Mouse (Mus musculus): ENCODE results near the gene Mcm8.
A peak's percentile ranks its signal among the peaks of the same experiment; 100 is the strongest.

Gene Mcm8

DNA sequence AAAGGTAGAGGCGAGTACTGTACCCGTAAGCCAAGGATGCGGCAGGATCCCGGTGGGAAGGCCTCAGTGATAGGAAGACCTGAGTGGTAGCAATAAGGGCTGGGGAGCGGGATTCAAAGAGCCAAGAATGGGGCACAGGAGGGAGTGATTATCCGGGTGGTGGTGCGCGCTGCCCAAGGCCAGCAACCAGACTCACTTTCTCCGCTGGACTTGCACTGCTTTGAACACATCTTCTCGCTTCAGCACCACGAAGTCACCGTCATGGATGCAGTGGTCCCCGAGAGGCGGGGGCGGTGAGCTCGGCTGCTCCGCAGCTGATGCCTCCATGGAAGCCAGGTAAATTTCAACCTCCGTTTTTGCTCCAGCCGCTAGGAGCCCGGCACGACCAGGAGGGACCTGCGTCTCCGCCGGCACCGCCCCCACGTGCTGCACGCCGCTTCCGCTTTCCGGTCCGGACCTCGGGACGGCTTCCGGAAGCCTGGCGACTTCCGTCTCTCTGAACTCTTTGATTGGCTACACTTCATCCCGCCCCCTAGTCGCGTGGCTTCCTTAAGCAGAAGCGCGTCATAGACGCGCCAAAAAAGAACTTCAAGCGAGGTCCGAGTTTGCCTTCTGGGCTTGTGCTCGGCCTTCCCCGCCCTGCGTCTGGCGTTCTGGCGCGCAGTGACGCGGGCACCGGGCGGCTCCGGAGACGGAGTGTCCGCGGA lies at the start of gene Mcm8, which contains the start of gene Trmt6:
Gene Mcm8 (plus strand): TSS at position 534 of the 707 bp plus-strand sequence.
Gene Trmt6 (minus strand): TSS at position 448 of the 707 bp plus-strand sequence.
- DNase-seq (ENCODE audit: low read depth, low spot score) = peak; percentile 96

DNA sequence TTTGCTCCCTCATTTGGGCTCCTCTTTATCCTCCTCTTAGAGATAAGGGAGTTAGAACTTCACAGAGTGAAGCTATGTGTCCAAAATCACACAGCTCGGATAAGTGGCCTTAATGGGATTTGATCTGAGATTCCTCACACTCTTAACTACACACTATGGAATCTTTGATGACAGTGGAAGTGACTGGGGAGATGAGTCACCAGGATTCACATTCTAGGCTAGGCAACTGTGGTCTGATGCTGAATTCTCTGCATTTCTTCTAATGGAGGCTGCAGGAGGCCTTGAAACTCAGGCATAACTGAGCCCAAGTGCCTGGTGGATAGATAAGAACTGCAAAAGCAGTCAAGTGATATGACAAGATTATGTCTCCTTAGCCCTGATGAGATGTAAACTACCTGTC lies 45.1 kb upstream of the Mcm8 start:
- no peak for DNase-seq (ENCODE audit: low read depth, low spot score)

DNA sequence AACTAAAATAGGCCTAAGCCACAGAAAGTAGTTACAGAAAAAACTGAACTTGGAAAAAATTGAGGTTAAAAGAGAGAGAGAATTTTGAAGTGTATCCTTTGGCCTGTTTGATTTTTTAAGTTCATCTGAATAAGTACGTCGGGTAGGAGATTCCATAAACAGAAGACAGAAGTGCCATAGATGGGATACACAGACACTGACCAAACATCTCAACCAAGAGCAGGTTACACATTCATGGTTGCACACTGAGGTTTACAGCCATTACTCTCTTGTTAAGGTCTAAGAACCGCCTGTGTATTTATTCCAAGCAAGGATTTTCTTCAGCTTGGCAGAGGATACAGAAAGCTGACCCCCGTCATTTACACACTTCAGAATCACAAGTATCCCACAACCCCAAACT lies 35.0 kb upstream of the Mcm8 start, which contains the start of gene Chgb:
Gene Chgb (plus strand): TSS at position 301 of the 400 bp plus-strand sequence.
- DNase-seq (ENCODE audit: low read depth, low spot score) = no peak

DNA sequence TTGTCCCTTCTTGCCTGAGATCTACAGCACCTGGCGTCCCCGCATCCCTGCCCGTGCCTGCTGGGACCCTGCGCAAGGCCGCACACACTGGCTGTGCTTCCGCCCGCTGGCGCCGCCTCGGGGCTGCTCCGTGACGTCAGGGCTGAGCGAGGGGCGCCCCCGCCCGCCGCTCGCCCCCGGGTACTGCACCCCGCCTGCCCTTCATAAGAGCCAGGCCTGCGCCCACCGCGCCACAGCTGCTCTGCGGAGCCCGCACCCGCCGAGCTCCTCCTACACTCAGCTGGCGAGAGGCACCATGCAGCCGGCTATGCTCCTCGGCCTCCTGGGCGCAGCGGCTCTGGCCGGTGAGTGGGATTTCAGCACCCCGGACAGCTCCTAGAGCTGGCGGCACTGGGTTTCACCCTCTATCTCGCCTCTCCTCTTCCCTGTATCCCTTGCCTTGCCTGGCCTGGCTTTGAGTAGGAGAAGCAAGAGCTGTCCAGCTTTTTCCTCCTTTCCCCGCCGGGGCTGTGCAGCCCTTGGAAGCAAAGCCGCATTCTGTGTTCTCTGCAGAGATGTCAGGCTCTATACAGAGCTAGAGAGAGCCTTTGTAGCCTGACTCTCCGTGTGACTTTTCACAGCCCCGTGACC lies 34.4 kb upstream of the Mcm8 start:
- DNase-seq (ENCODE audit: low read depth, low spot score) = peak; percentile 89

DNA sequence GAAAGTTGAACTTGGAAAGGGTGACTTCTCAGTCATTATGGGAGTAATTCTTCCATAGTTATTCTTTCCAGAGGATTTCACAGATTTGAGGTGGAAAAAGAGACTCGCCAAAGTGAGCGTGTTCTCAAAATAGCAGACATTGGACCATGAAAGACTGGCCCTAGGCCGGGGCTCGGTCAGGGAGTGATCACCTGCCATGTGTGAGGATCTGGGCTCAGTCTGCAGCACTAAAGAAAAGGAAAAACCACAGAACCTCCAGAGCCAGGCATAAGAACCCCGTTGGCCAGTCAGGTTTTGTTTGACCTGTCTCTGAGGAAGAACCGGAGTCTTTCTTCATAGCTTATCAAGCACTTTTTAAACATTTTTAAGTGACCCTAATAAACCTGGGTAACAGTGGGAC lies 31.9 kb upstream of the Mcm8 start:
- DNase-seq (ENCODE audit: low read depth, low spot score) = no peak

DNA sequence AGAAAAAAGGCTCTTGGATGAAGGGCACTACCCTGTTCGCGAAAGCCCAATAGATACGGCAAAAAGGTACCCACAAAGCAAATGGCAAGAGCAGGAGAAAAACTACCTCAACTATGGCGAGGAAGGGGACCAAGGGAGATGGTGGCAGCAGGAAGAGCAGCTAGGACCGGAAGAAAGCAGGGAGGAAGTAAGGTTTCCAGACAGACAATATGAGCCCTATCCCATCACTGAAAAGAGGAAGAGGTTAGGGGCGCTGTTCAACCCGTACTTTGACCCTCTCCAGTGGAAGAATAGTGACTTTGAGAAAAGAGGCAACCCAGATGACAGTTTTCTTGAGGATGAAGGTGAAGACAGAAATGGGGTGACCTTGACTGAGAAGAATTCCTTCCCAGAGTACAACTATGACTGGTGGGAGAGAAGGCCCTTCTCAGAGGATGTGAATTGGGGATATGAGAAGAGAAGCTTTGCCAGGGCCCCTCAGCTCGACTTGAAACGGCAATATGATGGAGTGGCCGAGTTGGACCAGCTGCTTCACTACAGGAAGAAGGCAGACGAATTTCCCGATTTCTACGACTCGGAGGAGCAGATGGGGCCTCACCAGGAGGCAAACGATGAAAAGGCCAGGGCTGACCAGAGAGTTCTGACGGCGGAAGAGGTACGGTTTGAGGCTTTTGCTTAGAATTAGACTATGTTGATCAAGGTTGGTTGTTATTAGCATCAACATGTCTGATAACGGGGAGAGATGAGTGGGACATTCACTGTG lies 22.3 kb upstream of the Mcm8 start:
- DNase-seq (ENCODE audit: low read depth, low spot score) = no peak

DNA sequence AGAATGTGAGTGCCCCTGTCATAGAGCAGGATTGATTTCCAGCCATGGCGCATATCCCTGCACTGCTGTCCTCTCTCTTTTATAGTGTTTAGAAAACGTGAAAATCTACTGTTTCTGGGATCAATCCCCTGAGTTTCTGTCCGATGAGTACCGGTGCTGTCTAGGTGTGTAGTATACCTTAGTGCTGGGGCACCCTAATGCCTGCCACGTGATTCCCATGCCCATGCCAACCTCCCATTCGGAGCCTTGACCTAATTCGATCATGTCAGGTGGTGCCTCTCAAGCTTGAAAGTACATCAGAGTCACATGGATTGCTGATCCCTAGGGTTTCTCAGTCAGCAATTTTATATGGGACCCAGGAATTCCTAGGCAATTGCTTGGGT lies 21.7 kb upstream of the Mcm8 start:
- DNase-seq (ENCODE audit: low read depth, low spot score) = no peak

DNA sequence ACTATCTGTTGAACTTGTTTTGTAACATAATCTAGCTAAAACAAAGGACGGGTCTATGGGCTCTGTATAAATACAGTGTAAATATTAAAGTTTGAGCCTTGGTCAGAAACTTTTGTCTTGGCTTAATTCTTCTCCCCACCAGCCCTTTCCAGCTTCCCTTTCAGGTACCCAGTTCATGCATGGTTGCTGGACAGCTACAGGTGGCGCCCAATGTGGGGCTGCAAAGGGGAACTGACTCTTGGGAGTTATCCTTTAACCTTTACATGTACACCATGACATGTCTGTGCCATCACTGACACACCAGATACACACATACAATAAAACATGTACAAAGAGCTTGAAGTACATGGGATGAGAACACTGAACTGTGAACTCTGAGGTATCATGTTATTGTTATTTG lies 13.0 kb upstream of the Mcm8 start:
- no peak for DNase-seq (ENCODE audit: low read depth, low spot score)

DNA sequence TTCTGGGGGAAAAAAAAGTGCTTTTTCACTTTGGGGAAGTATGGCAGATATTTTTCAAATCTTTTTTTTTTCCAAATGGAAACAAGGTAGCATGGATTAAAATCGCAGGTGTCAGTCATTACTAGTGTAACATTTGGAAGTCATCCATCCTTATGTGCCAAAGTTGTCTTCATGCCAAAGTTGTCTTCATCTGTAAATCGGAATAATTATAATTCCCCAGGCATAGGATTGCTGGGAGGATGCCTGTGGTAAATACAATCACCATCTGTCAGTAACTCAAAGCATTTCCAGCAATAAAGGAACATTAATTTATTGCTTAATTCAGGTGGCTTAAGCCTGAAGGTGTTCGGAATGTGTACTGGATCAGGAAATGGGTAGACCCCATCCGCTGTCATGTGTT lies 25.1 kb downstream of the Mcm8 start:
- DNase-seq (ENCODE audit: low read depth, low spot score) = no peak

DNA sequence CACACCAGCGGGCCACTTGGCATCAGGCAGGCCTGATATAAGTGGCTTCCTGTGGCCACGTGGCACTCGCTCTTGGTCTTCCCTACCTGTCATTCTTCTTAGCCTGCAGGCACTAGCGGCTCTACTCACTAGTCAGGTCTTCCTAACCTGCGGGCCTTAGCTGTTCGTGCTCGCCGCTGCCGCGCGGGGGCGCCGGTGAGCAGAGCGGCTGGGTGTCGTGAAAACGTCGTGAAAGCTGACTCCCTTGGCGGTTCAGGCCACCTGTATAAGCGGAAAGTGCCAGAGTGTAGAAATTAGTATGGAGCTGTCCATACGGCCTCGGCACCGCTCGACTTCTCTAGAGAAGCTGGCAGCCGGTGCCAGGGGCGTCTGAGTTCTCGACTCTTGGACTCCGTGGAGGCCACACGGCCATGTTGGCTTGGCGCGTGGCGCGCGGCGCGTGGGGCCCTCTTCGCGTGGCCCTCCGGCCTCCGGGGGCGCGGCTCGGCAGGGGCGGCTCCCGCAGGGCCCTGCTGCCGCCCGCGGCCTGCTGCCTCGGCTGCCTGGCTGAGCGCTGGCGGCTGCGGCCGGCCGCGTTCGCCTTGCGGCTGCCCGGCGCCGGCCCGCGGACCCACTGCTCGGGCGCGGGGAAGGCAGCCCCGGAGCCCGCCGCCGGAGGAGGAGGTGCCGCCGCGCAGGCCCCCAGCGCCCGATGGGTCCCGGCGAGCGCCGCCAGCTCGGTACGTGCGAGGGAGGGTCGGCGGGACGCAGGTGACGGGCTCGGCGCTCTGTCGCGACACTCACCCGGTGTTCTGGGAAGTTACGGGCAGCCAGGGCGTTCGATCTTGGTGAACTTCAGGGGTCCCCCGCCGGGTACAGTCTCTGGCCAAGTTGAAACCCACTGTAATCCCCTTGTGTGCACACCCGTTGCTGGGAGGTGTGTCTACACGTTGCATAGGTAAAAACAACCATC lies 30.7 kb downstream of the Mcm8 start, which contains the start of gene Crls1:
Gene Crls1 (plus strand): TSS at position 260 of the 952 bp plus-strand sequence.
- DNase-seq (ENCODE audit: low read depth, low spot score) = peak; percentile 91

DNA sequence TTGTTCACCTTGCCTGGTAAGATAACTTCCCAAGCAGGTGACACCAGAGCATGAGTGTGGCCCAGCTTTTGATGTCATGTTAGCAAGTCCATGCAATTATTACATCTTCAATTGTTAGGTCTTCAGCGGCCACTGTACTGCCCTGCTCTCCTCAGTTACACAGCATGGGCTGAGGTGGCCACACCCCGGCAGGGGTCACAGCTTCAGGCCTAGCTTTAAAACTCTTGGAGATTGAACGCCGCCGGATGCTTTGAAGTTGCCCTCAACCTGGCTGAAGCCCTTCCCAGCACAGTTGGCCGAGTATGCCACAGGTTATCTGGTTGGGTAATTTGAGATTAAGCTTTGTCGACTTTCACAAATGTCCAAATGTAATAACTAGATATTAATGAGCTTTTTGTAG lies 31.6 kb downstream of the Mcm8 start:
- DNase-seq (ENCODE audit: low read depth, low spot score) = no peak

DNA sequence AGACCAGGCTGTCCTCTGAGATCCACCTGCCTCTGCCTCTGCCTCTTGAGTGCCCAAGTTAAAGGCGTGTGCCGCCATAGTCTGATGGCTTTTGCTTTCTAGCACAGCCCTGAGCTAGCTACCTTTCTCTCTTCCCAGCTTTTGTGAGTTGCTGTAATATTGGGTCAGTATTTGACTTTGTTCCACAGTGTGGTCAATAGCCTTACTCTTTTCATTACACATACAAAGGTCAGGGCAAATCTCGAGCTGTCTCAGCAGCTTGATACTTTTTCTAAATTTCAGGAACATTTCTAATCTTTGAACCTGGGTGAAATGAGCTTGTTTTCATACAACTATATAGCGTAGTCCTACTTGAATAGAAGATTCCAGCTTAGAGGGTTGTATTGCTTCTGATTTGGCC lies 32.4 kb downstream of the Mcm8 start:
- no peak for DNase-seq (ENCODE audit: low read depth, low spot score)

DNA sequence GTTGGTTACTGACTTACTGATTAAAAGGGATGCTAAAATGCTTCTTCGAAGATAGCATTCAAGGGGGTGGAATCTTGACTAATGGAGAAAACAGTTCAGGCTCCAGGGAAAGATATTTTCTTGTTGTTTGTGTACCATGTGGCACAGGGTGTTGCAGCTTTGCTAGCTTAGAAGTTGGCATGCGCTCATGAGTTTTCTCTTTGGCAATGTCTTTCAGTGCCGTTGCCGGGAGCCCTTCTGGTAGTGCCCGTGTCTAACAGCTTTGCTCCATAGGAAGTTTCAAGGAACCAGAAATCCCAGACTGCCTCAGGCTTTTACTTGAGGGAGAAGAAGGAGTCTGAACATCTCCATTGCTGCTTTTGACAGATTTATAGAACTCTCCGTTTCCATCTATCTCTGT lies 33.2 kb downstream of the Mcm8 start:
- DNase-seq (ENCODE audit: low read depth, low spot score) = no peak

DNA sequence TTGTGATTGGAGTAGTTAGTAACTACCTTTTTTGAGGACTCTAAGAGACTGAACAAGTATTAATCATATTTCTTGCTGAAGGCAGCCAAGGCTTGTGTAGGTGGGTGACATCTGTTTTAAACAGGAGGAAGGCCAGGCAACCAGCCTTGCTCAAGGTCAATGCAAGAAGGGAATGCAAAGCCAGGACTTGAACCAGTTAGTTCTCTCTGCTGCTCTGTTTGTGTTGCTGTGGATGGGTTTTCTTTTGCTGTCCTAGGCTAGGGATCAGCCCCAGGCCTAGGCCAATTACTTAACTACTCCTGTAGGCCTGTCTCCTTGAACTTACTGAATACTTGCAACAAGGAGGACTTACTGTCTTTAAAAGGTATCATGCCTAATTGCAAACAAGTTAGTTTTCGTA lies 37.1 kb downstream of the Mcm8 start:
- no peak for DNase-seq (ENCODE audit: low read depth, low spot score)

DNA sequence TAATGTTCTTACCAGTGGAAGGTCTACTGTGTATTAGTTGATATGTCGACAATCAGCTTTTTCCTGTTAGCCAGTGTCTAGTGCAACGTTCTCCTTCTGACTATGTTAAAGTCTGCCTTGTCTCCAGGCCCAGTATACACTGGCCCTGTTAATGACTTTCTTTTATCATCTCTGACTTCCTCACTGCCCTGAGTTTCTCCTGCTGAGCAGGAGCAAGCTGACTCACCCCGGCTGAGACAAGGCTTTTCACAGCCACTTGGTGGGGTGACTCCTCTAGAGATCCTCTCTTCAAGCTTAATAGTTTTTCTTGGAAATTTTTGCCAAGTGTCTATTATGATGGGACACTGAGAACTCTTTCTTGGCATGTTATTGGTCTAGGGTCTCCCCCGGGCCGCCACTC lies 40.4 kb downstream of the Mcm8 start:
- DNase-seq (ENCODE audit: low read depth, low spot score) = no peak

DNA sequence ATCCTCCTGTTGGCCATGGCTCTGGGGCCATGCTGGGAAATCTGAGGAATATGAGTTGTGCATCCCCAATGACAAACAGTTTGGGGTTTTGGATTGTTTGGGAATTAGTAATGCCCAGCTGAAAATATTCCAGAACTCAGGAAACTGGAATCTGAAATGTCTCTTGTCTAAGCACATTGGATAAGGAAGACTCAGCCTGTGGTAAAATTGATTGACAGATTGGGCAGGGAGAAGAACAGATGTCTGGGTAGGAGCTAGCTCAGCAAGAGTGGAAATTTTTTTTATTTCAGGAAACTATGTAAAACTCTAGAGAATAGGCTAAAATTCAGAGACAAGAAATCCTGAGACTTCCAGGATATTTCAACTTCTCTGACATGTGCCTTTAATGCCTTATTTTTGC lies 44.5 kb downstream of the Mcm8 start:
- DNase-seq (ENCODE audit: low read depth, low spot score) = no peak

DNA sequence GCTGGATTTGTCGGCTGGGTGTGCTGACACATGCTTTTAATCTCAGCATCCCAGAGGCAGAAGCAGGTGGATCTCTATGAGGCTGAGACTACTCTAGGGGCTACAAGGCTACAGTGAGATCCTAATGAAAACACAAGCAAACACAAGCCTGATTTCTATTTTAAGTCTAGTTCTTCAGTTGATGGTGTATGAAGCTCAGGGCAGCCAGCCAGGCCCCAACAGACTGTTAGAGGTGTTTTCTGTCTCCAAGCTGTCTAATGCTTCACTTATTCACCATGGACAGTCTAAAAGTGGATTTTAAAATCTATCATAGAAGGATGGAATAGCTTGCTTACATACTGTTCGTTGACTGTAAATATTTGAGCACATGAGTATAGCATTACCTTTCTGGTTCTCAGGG lies 45.5 kb downstream of the Mcm8 start:
- DNase-seq (ENCODE audit: low read depth, low spot score) = no peak

DNA sequence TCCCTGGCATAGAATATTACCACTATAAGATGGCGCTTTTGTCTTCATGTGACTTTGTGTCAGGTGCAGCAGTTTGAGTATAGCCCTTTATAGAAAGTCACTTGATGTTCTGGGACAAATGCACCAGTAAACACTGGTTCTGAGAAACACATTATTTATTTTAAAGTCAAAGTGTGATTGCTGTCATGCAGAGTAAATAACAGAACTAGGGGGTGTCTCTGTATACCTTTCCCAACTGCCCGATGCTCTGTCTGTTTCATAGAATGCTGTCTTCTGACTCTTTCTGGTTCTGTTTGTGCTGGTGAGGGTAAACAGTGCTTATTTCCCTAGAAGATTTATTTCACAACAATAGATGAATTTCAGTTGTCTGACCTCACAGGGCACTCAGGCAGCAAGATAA lies 47.4 kb downstream of the Mcm8 start:
- DNase-seq (ENCODE audit: low read depth, low spot score) = no peak

DNA sequence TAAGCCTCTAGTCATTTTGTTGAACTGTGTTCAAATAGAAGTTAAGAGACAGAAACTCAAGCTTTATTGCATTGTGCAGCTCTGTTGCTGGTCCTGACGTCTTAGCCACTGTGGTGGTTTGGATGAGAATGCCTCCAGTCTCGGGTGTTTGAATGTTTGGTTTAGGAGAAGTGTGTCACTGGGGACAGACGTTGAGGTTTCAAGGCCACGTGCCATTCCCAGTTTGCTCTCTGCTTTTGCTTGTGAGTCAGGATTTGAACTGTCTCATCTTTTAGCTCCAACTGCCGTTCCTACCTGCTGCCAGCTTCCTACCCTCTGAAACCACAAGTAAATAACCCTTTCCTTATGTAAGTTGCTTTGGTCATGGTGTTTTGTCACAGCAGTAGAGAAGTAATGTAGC lies 51.6 kb downstream of the Mcm8 start:
- DNase-seq (ENCODE audit: low read depth, low spot score) = no peak

DNA sequence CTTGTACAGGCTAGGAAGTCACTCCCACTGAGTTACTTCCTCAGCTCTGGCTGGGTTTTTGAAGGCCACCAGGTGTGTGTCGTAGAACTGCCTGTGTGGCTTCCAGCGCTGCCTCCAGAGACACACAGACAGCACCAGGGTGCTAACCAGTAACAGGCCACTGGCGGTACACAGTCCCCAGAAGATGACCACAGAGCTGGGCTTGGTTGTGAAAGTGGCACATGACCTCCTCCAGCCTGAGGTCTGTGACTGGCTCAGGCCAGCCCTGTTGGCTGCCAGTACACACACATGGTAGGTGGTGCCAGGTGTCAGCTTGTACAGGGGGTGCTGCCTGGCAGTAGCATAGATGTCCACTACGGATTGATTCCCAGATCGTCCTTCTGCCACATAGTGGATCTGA lies 53.7 kb downstream of the Mcm8 start:
- no peak for DNase-seq (ENCODE audit: low read depth, low spot score)

DNA sequence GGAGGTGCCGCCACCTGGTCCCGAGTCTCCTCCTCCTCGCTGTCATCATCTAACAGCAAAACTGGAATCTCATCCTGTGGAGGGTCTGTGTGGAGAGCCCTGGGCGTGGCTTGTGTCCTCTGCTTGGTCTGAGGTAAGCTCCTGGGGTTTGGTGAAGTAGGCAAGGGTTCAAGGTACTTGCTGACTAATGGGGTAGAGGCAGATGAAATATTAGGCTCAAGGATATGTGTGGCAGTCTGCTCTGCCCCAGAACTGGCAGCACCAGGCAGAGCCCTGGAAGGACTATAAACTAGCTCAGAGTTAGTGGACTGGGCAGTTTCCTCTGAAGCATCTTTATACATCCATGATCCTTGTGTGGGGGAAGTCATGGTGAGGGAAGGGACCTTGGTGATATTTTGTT lies 54.3 kb downstream of the Mcm8 start:
- DNase-seq (ENCODE audit: low read depth, low spot score) = no peak

DNA sequence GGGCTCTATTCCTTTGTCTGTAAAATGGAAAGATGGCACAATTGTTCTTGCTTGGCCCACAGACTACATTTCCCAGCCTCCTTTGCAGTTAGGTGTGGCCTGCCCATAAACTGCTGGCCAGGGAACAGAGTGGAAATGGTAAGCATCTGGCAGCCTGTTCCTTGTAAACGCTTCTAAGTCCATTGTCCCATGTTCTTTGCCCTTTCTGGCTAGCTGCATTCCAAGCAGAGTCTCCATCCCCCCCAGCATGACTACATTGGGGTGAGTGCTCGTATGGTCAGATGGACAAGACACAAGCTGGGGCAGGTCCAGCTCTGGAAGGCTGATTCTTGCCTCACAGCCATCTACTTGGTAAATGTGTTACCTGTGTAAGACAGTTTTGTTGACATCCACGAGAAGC lies 55.7 kb downstream of the Mcm8 start:
- DNase-seq (ENCODE audit: low read depth, low spot score) = no peak

Measured in embryo, embryonic 11.5 days (tissue).